In the genomic region with DNA sequence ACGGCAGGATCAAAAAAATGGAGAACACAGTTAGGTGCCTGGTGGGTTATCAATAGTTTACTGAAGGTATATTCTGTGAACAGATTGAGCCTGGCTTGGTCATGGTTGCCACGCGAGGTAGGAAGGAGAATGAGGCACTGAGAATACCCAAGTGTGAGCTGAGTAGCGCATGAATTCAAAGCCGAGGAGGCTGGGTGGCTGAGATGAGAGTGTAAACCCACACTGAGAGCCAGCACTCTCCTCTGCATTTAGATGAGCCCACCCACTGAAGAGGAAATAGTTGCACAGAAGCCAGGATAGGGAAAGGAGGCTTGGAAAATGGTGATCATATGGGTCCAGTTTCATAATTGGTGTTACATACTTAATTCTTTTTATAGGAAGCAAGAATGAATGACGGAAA, we compare ENCODE assay signal across 13 mouse cellular contexts.
DNase-seq lines count a peak whose midpoint lies in the region; ATAC-seq lines count a peak whose summit lies in the region.
"Had no signal": no experiment of that assay in that cellular context is flagged by ENCODE, and none has a peak within 500 bp of the region (broad histone marks: within the 10 kb centered on the region; RNA-seq: fewer than 3 reads in every experiment).

No protein-coding gene starts in this region.

- intact Hi-C loops in left cerebral cortex, postnatal 14 days (cut with DNase I): no loop called here

- DNase-seq in frontal cortex, postnatal 25 days (ENCODE audit: low spot score in 2 of 2): no peak
- peak; percentile 18 to 47 for DNase-seq in left cerebral cortex, adult 18-20 months (ENCODE audit: low spot score in 2 of 2)
- no peak for DNase-seq in left cerebral cortex, postnatal 14 days (ENCODE audit: low spot score in 2 of 2)
- DNase-seq in right cerebral cortex, adult 2 months (ENCODE audit: low spot score in 2 of 2): peak; percentile 30 to 42
- DNase-seq in right cerebral cortex, postnatal 4 days: no peak
- DNase-seq: adrenal gland, postnatal 10 days; cerebellum, adult 11-12 months; cerebellum, adult 9-10 months; cerebellum, postnatal 25 days; gastrocnemius, postnatal 36 days had no signal

- peak; percentile 94 for ATAC-seq in frontal cortex, adult (ENCODE audit: low TSS enrichment)
- ATAC-seq in granulocyte monocyte progenitor cell, adult 5-6 weeks (replicated peaks; ENCODE audit: poor library complexity, severe bottlenecking): no peak
- ATAC-seq: forebrain, embryonic 15.5 days had no signal

Comparison
In these comparisons a context has a peak if more than half of its experiments do, and no peak if none do; other contexts are left out.
1. DNase-seq: peak in left cerebral cortex, adult 18-20 months (2 of 2) and right cerebral cortex, adult 2 months (2 of 2); none in frontal cortex, postnatal 25 days (0 of 2), left cerebral cortex, postnatal 14 days (0 of 2) and right cerebral cortex, postnatal 4 days (single experiment).